Mouse (Mus musculus): ENCODE measurements at regions not wholly inside any gene's neighbourhood (a gene's known extent, or its start where the extent isn't known, plus 50 kb on each side); places are given as distances from the start of the nearest gene placed in this dataset.

DNA sequence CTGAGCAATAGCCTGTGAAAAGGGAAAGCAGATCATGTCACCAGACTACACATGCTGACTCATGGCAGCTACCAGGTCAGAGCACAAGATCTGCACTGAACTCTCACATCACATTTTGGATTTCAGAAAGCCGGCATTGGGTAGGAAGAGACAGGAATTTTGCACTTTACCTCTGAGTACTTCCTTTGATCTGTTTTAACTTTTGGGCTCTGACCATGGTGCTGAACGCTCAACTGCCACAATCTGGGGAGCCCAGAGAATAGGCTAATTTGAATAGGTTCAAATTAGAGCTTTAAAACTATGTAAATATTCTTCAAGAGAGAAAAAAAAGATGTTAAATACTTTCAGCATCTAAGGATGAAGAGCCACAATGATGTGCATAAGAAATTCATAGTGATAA lies 285.7 kb downstream of the Hao1 start:
- Histone ChIP-seq H3K9ac (replicated peaks; ENCODE audit: low read length) (no peak overlapping the region), H3K4me1 (ENCODE audit: insufficient read depth, low read length) (no peaks in the 10 kb centered on the region), H3K36me3 (ENCODE audit: insufficient read depth, low read length) (no peaks in the 10 kb centered on the region), H3K27me3 (ENCODE audit: insufficient read depth, low read length) (no peaks in the 10 kb centered on the region), H3K9me3 (ENCODE audit: low read length) (no peaks in the 10 kb centered on the region), H3K4me3 (ENCODE audit: low read length) (no peak overlapping the region), H3K27ac (ENCODE audit: low read length) (no peak overlapping the region), H3K4me2 (replicated peaks; ENCODE audit: low read depth, low read length) (no peak overlapping the region)
- WGBS: 28% methylated on average over 2 of the region's 2 CpGs
- no peak for ATAC-seq (ENCODE audit: low FRiP score, low TSS enrichment)

Data from kidney, embryonic 16.5 days (tissue).